7 mouse cellular contexts compared by ENCODE assay signal in the genomic region with DNA sequence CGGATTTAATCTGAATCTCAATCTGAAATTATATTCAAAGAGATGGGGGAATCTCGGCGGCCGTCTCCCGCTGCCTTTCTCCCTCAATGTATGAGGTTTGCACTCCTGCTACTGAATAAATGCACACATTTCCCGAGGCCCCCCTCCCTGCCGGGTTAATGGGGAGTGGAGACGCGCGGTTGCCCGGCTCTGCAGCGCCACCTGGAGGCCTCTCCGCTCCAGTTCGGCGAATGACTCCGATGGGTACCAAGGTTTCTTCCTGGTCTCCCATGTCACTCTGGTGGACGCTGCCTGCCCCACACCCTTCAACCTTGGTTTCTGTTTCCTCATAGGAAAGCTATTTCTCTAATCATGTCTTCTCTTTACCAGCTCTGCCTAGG. TPM values are rescaled to one million over a fixed set of nuclear protein-coding genes. Genes with fewer than 3 reads are reported as not detected.
DNase-seq lines count a peak whose midpoint lies in the region; ATAC-seq lines count a peak whose summit lies in the region.

No protein-coding gene starts in this region.

- peaks cover 49% of the 10 kb centered on the region for H3K27me3 ChIP-seq in embryonic facial prominence, embryonic 14.5 days (replicated peaks; ENCODE audit: control insufficient read depth, insufficient read depth, low read length)
- peaks cover 69% of the 10 kb centered on the region for H3K27me3 ChIP-seq in limb, embryonic 12.5 days
- no peaks in the 10 kb centered on the region for H3K27me3 ChIP-seq in midbrain, embryonic 14.5 days (ENCODE audit: control insufficient read depth, insufficient read depth, low read length)

- DNase-seq in brain, adult 2 months (ENCODE audit: low read depth, low spot score), result peak; percentile 90
- peak; percentile 84 for DNase-seq in embryonic facial prominence, embryonic 14.5 days (ENCODE audit: low spot score)
- peak; percentile 81 for DNase-seq in heart, adult 8-10 months (ENCODE audit: low spot score)
- peak; percentile 53 to 72 for DNase-seq in kidney, adult 8-10 months
- DNase-seq in midbrain, embryonic 14.5 days, result peak; percentile 96
- peak; percentile 29 to 50 for DNase-seq in spleen, postnatal 14 days (ENCODE audit: low spot score in 2 of 2)

- WGBS in embryonic facial prominence, embryonic 14.5 days, result 0% methylated on average over 16 of the region's 17 CpGs
- WGBS in limb, embryonic 12.5 days, result 2% methylated on average over 17 of the region's 17 CpGs
- 0% methylated on average over 17 of the region's 17 CpGs for WGBS in midbrain, embryonic 14.5 days

- no peak overlapping the region for H3K27ac ChIP-seq in embryonic facial prominence, embryonic 14.5 days (replicated peaks; ENCODE audit: low read depth, low read length)
- H3K27ac ChIP-seq in limb, embryonic 12.5 days, result no peak overlapping the region
- H3K27ac ChIP-seq in midbrain, embryonic 14.5 days (replicated peaks; ENCODE audit: low read depth, low read length), result peak overlapping the region; percentile 94

- H3K9me3 ChIP-seq in embryonic facial prominence, embryonic 14.5 days (ENCODE audit: control insufficient read depth, low read length), result no peaks in the 10 kb centered on the region
- H3K9me3 ChIP-seq in limb, embryonic 12.5 days, result no peaks in the 10 kb centered on the region
- no peaks in the 10 kb centered on the region for H3K9me3 ChIP-seq in midbrain, embryonic 14.5 days (ENCODE audit: control insufficient read depth, low read length)

- peak; percentile 48 for ATAC-seq in embryonic facial prominence, embryonic 14.5 days (ENCODE audit: low read depth)
- no peak; the same call in 1 of the 2 replicates for ATAC-seq in limb, embryonic 12.5 days (ENCODE audit: insufficient number of reproducible peaks, insufficient read depth, low FRiP score, low TSS enrichment, low read depth)
- ATAC-seq in midbrain, embryonic 14.5 days (ENCODE audit: low FRiP score, low TSS enrichment), result peak; percentile 63; the same call in 1 of the 2 replicates

- H3K4me2 ChIP-seq in embryonic facial prominence, embryonic 14.5 days (ENCODE audit: low read depth, low read length), result peak overlapping the region; percentile 100
- peak overlapping the region; percentile 100 for H3K4me2 ChIP-seq in limb, embryonic 12.5 days
- H3K4me2 ChIP-seq in midbrain, embryonic 14.5 days (ENCODE audit: low read length), result peak overlapping the region; percentile 89

- no peak overlapping the region for H3K9ac ChIP-seq in embryonic facial prominence, embryonic 14.5 days (ENCODE audit: low read depth, low read length)
- H3K9ac ChIP-seq in limb, embryonic 12.5 days (replicated peaks), result no peak overlapping the region
- H3K9ac ChIP-seq in midbrain, embryonic 14.5 days (replicated peaks; ENCODE audit: low read length), result peak overlapping the region; percentile 86

- H3K36me3 ChIP-seq in embryonic facial prominence, embryonic 14.5 days (ENCODE audit: control insufficient read depth, insufficient read depth, low read length), result no peaks in the 10 kb centered on the region
- H3K36me3 ChIP-seq in limb, embryonic 12.5 days, result no peaks in the 10 kb centered on the region
- H3K36me3 ChIP-seq in midbrain, embryonic 14.5 days (ENCODE audit: control insufficient read depth, insufficient read depth, low read length), result no peaks in the 10 kb centered on the region

- peak overlapping the region; percentile 54 for H3K4me3 ChIP-seq in embryonic facial prominence, embryonic 14.5 days (ENCODE audit: low read depth, low read length)
- H3K4me3 ChIP-seq in limb, embryonic 12.5 days (replicated peaks), result peak overlapping the region; percentile 64
- H3K4me3 ChIP-seq in midbrain, embryonic 14.5 days (replicated peaks; ENCODE audit: low read depth, low read length), result peak overlapping the region; percentile 60

- peaks cover 7% of the 10 kb centered on the region for H3K4me1 ChIP-seq in embryonic facial prominence, embryonic 14.5 days (ENCODE audit: control insufficient read depth, insufficient read depth, low read length)
- H3K4me1 ChIP-seq in limb, embryonic 12.5 days (replicated peaks), result peaks cover 38% of the 10 kb centered on the region
- peaks cover 55% of the 10 kb centered on the region for H3K4me1 ChIP-seq in midbrain, embryonic 14.5 days (ENCODE audit: control insufficient read depth, insufficient read depth, low read length)

RNA-seq across cellular contexts. Expression of a gene that starts 4.6 kb away (rescaled TPM):
- 37.3 and 45.8 TPM in 2 replicates for polyA plus RNA-seq in embryonic facial prominence, embryonic 14.5 days (2014; fragmentation: Nextera tagmentation; extraction: Ambion mirVana)
- 1 to 10 TPM; 2.1 to 3.7 (median 3.2) TPM for total RNA-seq in heart, adult 8-10 months (2022)
- polyA plus RNA-seq in limb, embryonic 12.5 days (2016; fragmentation: Nextera tagmentation; extraction: Ambion mirVana), result 13.6 and 15.1 TPM in 2 replicates
- polyA plus RNA-seq in midbrain, embryonic 14.5 days (2014; fragmentation: Nextera tagmentation; extraction: Ambion mirVana), result 170 and 189 TPM in 2 replicates

Comparison
In these comparisons a context has a peak if more than half of its experiments do, and no peak if none do; other contexts are left out.
1. DNase-seq: peak in every context shown above with its lines; median percentile 96 in midbrain, embryonic 14.5 days; 90 in brain, adult 2 months; 84 in embryonic facial prominence, embryonic 14.5 days; 81 in heart, adult 8-10 months; 62 in kidney, adult 8-10 months; 40 in spleen, postnatal 14 days.